Mouse (Mus musculus): ENCODE results near the gene Egfl8. TPM values are rescaled to one million over a fixed set of nuclear protein-coding genes. Genes with fewer than 3 reads are reported as not detected.

The Egfl8 gene
- polyA plus RNA-seq, 2 experiments = 8.7 to 11.3 TPM

DNA sequence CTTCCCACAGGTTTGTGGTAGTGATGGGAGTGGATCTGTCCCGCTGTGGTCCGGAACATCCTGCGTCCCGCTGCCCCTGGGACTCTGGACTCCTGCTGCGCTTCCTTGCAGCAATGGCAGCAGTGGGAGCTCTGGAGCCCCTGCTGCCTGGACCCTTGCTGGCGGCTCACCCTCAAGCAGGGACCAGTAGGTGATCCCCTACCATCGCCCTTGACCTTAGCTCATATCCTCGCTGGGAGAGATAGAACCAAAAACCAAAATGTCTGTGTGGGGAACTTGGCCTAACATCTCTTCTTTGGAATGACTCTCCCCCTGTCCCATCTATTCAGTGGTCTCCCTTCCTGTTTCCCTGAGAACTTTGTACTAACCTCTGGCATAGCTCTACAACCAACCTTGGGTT lies 32.0 kb downstream of the Egfl8 start:
- ATAC-seq (ENCODE audit: low FRiP score, low read depth) (no peak), DNase-seq (ENCODE audit: low spot score) (no peak)
- H3K27me3 ChIP-seq (ENCODE audit: control insufficient read depth, insufficient read depth, low read length) = no peaks in the 10 kb centered on the region
- no peak overlapping the region for H3K4me2 ChIP-seq (replicated peaks; ENCODE audit: low read depth, low read length, severe bottlenecking)
- H3K4me1 ChIP-seq (ENCODE audit: control insufficient read depth, insufficient read depth, low read length) = peaks cover 19% of the 10 kb centered on the region
- 94% methylated on average over 8 of the region's 8 CpGs for WGBS
- H3K36me3 ChIP-seq (ENCODE audit: control insufficient read depth, insufficient read depth, low read length) = no peaks in the 10 kb centered on the region
- H3K9ac ChIP-seq (ENCODE audit: low read depth, low read length, severe bottlenecking) = no peak overlapping the region
- H3K9me3 ChIP-seq (ENCODE audit: control insufficient read depth, low read length) = no peaks in the 10 kb centered on the region
- no peak for TF ChIP-seq POLR2A (IDR thresholded peaks at IDR 0.05; ENCODE audit: borderline replicate concordance, extremely low read depth, insufficient read depth, insufficient read length)
- no peak overlapping the region for H3K4me3 ChIP-seq (replicated peaks; ENCODE audit: low read length)
- no peak overlapping the region for H3K27ac ChIP-seq (replicated peaks; ENCODE audit: low read depth, low read length)

DNA sequence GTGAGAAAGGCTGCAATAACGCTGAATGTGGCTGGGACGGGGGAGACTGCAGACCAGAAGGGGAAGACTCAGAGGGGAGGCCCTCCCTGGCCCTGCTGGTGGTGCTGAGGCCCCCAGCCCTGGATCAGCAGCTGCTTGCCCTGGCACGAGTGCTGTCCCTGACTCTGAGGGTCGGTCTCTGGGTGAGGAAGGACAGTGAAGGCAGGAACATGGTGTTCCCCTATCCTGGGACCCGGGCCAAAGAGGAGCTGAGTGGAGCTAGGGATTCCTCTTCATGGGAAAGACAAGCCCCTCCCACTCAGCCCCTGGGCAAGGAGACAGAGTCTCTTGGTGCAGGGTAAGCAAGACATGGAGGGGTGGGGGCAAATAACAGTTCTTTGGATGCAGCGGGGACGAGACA lies 32.4 kb downstream of the Egfl8 start:
- Histone ChIP-seq H3K27ac (replicated peaks; ENCODE audit: low read depth, low read length) (no peak overlapping the region), H3K4me2 (replicated peaks; ENCODE audit: low read depth, low read length, severe bottlenecking) (no peak overlapping the region), H3K4me1 (ENCODE audit: control insufficient read depth, insufficient read depth, low read length) (peaks cover 15% of the 10 kb centered on the region; the same call in 1 of the 2 replicates), H3K9ac (ENCODE audit: low read depth, low read length, severe bottlenecking) (no peak overlapping the region), H3K36me3 (ENCODE audit: control insufficient read depth, insufficient read depth, low read length) (no peaks in the 10 kb centered on the region), H3K9me3 (ENCODE audit: control insufficient read depth, low read length) (no peaks in the 10 kb centered on the region), H3K27me3 (ENCODE audit: control insufficient read depth, insufficient read depth, low read length) (no peaks in the 10 kb centered on the region), H3K4me3 (replicated peaks; ENCODE audit: low read length) (no peak overlapping the region)
- DNase-seq (ENCODE audit: low spot score) (no peak), ATAC-seq (ENCODE audit: low FRiP score, low read depth) (no peak)
- 60% methylated on average over 7 of the region's 7 CpGs for WGBS
- no peak for TF ChIP-seq POLR2A (IDR thresholded peaks at IDR 0.05; ENCODE audit: borderline replicate concordance, extremely low read depth, insufficient read depth, insufficient read length)

DNA sequence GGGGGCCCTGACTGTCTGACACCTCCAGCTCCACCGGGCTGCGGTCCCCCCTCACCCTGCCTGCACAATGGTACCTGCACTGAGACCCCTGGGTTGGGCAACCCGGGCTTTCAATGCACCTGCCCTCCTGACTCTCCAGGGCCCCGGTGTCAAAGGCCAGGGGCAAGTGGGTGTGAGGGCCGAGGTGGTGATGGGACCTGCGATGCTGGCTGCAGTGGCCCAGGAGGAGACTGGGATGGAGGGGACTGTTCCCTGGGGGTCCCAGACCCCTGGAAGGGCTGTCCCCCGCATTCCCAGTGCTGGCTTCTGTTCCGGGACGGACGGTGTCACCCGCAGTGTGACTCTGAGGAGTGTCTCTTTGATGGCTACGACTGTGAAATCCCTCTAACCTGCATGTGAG lies 33.2 kb downstream of the Egfl8 start:
- 83% methylated on average over 12 of the region's 12 CpGs for WGBS
- no peak overlapping the region for H3K9ac ChIP-seq (ENCODE audit: low read depth, low read length, severe bottlenecking)
- no peaks in the 10 kb centered on the region for H3K9me3 ChIP-seq (ENCODE audit: control insufficient read depth, low read length)
- no peaks in the 10 kb centered on the region for H3K27me3 ChIP-seq (ENCODE audit: control insufficient read depth, insufficient read depth, low read length)
- no peak for TF ChIP-seq POLR2A (IDR thresholded peaks at IDR 0.05; ENCODE audit: borderline replicate concordance, extremely low read depth, insufficient read depth, insufficient read length)
- H3K4me1 ChIP-seq (ENCODE audit: control insufficient read depth, insufficient read depth, low read length) = peaks cover 12% of the 10 kb centered on the region; the same call in 1 of the 2 replicates
- no peak for DNase-seq (ENCODE audit: low spot score)
- no peak overlapping the region for H3K27ac ChIP-seq (replicated peaks; ENCODE audit: low read depth, low read length)
- ATAC-seq (ENCODE audit: low FRiP score, low read depth) = no peak
- no peaks in the 10 kb centered on the region for H3K36me3 ChIP-seq (ENCODE audit: control insufficient read depth, insufficient read depth, low read length)
- no peak overlapping the region for H3K4me3 ChIP-seq (replicated peaks; ENCODE audit: low read length)
- no peak overlapping the region for H3K4me2 ChIP-seq (replicated peaks; ENCODE audit: low read depth, low read length, severe bottlenecking)

DNA sequence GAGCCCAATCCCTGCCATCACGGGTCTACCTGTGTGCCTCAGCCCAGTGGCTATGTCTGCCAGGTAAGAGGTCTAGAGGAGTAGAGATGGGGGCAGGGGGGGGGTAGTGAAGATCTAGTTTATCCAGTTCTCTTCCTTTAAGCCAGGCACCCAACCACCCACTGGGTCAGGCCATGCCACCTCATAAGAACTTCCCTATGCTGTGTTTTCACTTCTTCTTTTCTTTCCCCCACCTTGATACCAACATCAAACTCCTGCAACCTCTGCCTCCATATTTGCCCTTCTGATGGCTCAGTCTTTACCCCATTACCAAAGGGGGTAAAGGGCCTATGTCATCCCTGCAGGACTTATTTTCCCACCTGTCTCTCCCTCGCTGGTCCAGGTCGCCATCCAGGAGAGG lies 37.7 kb downstream of the Egfl8 start:
- 93% methylated on average over 3 of the region's 3 CpGs for WGBS
- no peaks in the 10 kb centered on the region for H3K9me3 ChIP-seq (ENCODE audit: control insufficient read depth, low read length)

DNA sequence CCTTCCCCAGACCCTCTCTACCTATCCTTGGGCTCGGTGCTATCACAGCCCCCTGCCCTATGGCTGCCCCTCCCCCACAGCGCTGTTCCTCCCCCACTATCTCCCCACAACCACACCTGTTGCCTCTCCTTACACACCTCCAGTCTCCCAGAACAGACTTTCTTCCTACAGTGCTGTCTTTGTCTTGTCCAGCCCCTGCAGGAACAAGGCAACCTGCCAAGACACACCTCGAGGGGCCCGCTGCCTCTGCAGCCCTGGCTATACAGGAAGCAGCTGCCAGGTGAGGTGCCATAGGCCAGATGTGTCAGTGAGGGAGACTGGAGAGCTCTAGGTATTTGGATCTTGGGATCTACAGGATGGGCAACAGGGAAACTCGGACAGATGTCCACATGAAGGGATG lies 39.2 kb downstream of the Egfl8 start:
- no peak overlapping the region for H3K27ac ChIP-seq (replicated peaks; ENCODE audit: low read depth, low read length)
- DNase-seq (ENCODE audit: low spot score) = no peak
- H3K9ac ChIP-seq (ENCODE audit: low read depth, low read length, severe bottlenecking) = no peak overlapping the region
- H3K9me3 ChIP-seq (ENCODE audit: control insufficient read depth, low read length) = no peaks in the 10 kb centered on the region
- no peaks in the 10 kb centered on the region for H3K27me3 ChIP-seq (ENCODE audit: control insufficient read depth, insufficient read depth, low read length)
- 45% methylated on average over 5 of the region's 5 CpGs for WGBS
- H3K36me3 ChIP-seq (ENCODE audit: control insufficient read depth, insufficient read depth, low read length) = no peaks in the 10 kb centered on the region
- H3K4me3 ChIP-seq (replicated peaks; ENCODE audit: low read length) = no peak overlapping the region
- TF ChIP-seq POLR2A (IDR thresholded peaks at IDR 0.05; ENCODE audit: borderline replicate concordance, extremely low read depth, insufficient read depth, insufficient read length) = no peak
- ATAC-seq (ENCODE audit: low FRiP score, low read depth) = 0 out of 2 replicates have a peak, but pooled peaks have one; percentile 16
- no peak overlapping the region for H3K4me2 ChIP-seq (replicated peaks; ENCODE audit: low read depth, low read length, severe bottlenecking)
- H3K4me1 ChIP-seq (ENCODE audit: control insufficient read depth, insufficient read depth, low read length) = peaks cover 5% of the 10 kb centered on the region; the same call in 1 of the 2 replicates

More for the DNA sequence above, 37.7 kb downstream of the Egfl8 start:
- TF ChIP-seq POLR2A (IDR thresholded peaks at IDR 0.05; ENCODE audit: borderline replicate concordance, extremely low read depth, insufficient read depth, insufficient read length) = no peak
- DNase-seq (ENCODE audit: low spot score) (no peak), ATAC-seq (ENCODE audit: low FRiP score, low read depth) (no peak)
- Histone ChIP-seq H3K27me3 (ENCODE audit: control insufficient read depth, insufficient read depth, low read length) (no peaks in the 10 kb centered on the region), H3K4me2 (replicated peaks; ENCODE audit: low read depth, low read length, severe bottlenecking) (no peak overlapping the region), H3K27ac (replicated peaks; ENCODE audit: low read depth, low read length) (no peak overlapping the region), H3K4me1 (ENCODE audit: control insufficient read depth, insufficient read depth, low read length) (peaks cover 5% of the 10 kb centered on the region; the same call in 1 of the 2 replicates), H3K9ac (ENCODE audit: low read depth, low read length, severe bottlenecking) (no peak overlapping the region), H3K4me3 (replicated peaks; ENCODE audit: low read length) (no peak overlapping the region), H3K36me3 (ENCODE audit: control insufficient read depth, insufficient read depth, low read length) (no peaks in the 10 kb centered on the region)

DNA sequence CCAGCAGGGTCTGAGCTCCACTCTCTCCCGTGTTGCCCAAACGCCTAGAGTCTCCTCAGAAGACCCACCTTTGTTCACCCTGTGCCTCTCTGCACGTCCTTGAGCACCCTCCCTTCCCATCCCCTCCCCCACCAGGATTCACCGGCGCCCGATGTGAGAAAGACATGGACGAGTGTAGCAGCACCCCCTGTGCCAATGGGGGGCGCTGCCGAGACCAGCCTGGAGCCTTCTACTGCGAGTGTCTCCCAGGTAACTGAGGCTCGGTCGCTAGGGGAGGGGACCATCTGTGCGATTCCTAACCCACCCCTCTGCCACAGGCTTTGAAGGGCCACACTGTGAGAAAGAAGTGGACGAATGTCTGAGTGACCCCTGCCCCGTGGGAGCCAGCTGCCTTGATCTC lies 43.4 kb downstream of the Egfl8 start:
- H3K27me3 ChIP-seq (ENCODE audit: control insufficient read depth, insufficient read depth, low read length) = no peaks in the 10 kb centered on the region
- H3K9ac ChIP-seq (ENCODE audit: low read depth, low read length, severe bottlenecking) = no peak overlapping the region
- H3K27ac ChIP-seq (replicated peaks; ENCODE audit: low read depth, low read length) = no peak overlapping the region
- H3K4me2 ChIP-seq (replicated peaks; ENCODE audit: low read depth, low read length, severe bottlenecking) = no peak overlapping the region
- no peak for ATAC-seq (ENCODE audit: low FRiP score, low read depth)
- H3K4me1 ChIP-seq (ENCODE audit: control insufficient read depth, insufficient read depth, low read length) = peaks cover 5% of the 10 kb centered on the region; the same call in 1 of the 2 replicates
- H3K36me3 ChIP-seq (ENCODE audit: control insufficient read depth, insufficient read depth, low read length) = no peaks in the 10 kb centered on the region
- no peak overlapping the region for H3K4me3 ChIP-seq (replicated peaks; ENCODE audit: low read length)
- WGBS = 13% methylated on average over 15 of the region's 15 CpGs
- H3K9me3 ChIP-seq (ENCODE audit: control insufficient read depth, low read length) = no peaks in the 10 kb centered on the region
- no peak for DNase-seq (ENCODE audit: low spot score)
- no peak for TF ChIP-seq POLR2A (IDR thresholded peaks at IDR 0.05; ENCODE audit: borderline replicate concordance, extremely low read depth, insufficient read depth, insufficient read length)
